Mouse (Mus musculus): Measurements from ENCODE around the gene Trim25.
"Not testable (repeated sequence)": the region's sequence is repeated elsewhere in the genome, so short reads cannot be mapped to it uniquely, and the experiment has no call there.

Trim25 gene

GRCm38 (mm10) chr11:88995616-88996015 is 3.6 kb upstream of the Trim25 start:
- no peak for DNase-seq

DNA sequence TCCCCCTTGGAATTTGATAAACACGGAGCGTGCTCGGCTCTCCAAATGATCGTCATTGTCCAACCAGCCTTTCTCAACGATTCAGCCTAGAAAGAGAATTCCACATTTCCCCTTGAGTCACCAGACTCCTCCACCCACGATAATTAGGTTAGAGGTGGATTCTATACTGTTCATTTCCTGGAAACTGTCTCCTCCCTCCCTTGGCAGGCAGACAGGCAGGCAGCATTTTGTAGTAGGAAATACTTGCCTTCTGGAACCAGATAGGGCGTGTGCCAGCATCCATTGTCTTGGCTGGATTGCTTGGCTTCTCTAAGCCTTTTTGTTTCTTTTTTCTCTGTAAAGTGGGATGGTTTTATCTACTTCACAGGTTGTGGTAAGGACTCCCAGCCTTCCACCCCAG is 2.7 kb upstream of the Trim25 start:
- no peak for DNase-seq

GRCm38 (mm10) chr11:88997343-88997742 is 1.8 kb upstream of the Trim25 start:
- not testable (repeated sequence) for DNase-seq

DNA sequence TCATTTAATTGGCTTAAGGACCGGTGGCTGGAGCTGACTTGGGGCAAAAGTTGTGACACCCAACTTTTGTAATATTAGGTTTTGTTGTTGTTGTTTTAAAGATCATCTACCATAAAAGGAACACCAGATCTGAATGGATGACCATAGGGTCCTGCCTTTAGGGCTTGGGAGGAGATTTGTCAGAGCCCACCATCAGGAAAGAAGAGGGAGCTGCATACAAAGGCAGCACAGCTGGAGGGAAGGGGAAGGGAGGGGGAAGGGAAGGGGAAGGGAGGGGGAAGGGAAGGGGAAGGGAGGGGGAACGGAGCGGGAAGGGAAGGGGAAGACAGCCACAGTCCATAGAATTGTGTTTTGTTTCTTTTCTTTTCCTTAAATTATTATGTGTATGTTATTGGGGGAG is 770 bp upstream of the Trim25 start:
- DNase-seq = no peak

- DNase-seq = no peak
These were observed 749 bp downstream of the Trim25 start for GRCm38 (mm10) chr11:88999723-89000526.

DNA sequence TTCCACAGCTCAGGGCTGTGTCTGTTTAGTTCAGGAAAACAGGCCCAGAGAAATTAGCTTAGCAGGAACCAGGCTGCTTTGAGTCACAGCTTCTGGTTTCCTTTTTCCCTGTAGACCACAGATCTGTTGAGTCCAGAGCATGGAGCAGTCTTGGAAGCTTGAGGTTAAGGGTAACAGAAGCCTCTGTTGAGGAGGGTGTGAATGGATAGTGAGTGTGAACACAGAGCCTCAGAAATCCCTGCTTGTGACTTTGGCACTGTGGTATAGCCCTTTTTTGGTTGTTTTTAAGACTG is 1.3 kb downstream of the Trim25 start:
- no peak for DNase-seq

- no peak for DNase-seq
These were observed 2.4 kb downstream of the Trim25 start for GRCm38 (mm10) chr11:89001569-89001968.

DNA sequence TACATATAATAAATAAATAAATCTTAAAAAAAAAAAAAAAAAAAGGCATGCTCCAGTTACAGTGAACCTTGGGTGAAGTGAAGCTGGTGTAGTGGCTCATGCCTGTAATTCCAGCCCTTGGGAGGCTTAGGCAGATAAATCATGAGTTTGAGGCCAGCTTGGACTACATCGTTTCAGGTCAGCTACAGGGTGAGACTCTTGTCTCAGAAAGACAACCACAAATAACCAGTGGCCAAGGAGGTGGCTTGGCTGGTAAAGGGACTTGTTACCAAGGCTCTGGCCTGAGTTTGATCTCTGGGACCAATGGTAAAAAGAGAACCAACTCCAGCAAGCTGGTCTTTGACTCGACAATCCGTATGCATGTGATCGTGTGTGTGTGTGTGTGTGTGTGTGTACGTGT is 2.9 kb downstream of the Trim25 start:
- no peak for DNase-seq

DNA sequence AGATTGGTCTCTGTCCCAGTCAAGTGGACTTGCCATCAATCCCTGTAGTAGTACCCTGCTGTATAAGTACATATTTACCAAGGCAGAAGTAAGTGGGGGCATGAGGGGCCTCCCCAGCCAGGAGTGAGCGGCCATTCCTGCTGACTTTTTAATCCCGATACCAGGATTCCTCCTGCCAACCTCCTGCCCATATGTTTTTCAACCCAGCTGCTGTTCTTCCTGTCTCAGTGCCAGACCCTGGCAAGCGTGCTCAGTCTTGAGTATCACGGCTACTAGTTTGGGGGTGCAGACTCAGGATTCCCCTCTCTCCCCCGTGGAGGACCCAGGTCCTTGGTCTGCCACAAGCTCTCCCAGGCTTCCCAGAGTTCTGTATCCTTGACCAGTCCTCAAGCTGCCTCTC is 3.4 kb downstream of the Trim25 start:
- DNase-seq = no peak

GRCm38 (mm10) chr11:89003078-89003477 is 3.9 kb downstream of the Trim25 start:
- DNase-seq = no peak

DNA sequence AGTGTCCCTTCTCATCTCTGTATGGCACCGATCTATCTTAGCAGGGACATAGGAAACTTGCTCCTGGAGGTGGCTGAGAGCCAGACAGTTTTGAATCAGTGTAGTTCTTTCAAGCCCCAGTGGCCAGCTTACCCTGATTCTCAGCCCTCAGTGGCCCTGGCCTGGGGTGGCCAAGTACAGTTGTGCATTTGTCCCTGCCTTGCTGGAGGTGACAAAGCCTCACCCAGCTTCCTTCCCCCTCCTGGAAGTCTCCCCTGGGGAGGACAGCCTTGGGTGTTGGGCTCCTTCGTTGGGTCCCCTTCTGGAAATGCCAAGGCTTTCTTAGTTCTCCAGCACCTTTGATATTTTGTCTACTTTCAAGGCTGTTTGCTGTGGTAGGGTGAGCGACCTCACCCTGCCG is 4.5 kb downstream of the Trim25 start:
- no peak for DNase-seq

- no peak for DNase-seq
These were observed 6.3 kb downstream of the Trim25 start for GRCm38 (mm10) chr11:89005473-89005872.

GRCm38 (mm10) chr11:89006404-89006803 is 7.2 kb downstream of the Trim25 start:
- no peak for DNase-seq

- DNase-seq = no peak
These were observed 8.4 kb downstream of the Trim25 start for GRCm38 (mm10) chr11:89007582-89007981.

DNA sequence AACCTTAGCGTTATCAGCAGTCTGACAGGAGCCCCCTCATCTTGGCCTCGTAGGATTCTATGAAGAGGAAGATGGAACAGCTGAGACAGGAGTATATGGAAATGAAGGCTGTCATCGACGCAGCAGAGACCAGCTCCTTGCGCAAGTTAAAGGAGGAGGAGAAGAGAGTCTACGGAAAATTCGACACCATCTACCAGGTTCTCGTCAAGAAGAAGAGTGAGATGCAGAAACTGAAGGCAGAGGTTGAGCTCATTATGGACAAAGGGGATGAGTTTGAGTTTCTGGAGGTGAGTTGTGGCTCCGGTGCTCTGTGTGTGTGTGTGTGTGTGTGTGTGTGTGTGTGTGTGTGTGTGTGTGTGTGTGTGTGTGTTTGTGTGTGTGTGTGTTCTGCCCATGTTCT is 9.9 kb downstream of the Trim25 start:
- no peak for DNase-seq

DNA sequence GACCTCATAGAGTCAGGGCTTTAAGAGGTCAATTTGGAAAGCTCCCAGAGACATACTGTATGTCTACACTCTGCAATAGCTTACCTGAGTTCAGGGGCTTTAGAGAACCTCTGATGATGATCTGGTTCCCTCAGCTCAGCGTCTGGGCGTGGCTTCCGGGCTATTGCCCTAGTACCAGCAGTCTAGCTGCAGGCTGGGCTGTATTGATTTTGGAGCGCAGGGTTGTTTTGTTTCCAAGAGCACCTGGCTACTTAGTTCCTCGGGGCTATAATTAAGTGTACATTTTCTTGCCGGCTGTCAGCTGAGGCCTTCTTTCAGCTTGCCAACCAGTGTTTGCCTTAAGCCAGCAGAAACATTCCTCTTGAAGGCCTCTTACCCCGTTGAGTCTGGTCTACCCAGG is 10.3 kb downstream of the Trim25 start:
- no peak for DNase-seq

DNA sequence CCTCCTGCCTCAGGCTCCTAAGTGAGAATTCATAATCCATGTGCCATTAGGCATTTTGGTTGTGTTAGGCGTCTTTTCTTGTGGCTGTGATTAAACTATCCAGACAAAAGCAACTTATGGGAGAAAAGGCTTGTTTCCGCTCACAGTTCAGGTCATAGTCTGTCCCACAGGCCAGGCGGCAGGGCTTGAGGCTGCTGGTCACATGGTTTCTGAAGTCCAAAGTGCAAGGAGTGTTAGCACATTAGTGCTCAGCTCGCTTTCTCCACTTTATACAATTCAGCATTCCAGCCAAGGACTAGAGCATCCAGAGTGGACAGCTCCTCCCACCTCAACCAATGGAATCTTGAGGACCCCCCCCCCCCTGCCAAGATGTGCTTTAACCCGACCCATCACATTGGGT is 13.1 kb downstream of the Trim25 start:
- DNase-seq = no peak

- DNase-seq = no peak
These were observed 18.5 kb downstream of the Trim25 start for GRCm38 (mm10) chr11:89017514-89018182.

DNA sequence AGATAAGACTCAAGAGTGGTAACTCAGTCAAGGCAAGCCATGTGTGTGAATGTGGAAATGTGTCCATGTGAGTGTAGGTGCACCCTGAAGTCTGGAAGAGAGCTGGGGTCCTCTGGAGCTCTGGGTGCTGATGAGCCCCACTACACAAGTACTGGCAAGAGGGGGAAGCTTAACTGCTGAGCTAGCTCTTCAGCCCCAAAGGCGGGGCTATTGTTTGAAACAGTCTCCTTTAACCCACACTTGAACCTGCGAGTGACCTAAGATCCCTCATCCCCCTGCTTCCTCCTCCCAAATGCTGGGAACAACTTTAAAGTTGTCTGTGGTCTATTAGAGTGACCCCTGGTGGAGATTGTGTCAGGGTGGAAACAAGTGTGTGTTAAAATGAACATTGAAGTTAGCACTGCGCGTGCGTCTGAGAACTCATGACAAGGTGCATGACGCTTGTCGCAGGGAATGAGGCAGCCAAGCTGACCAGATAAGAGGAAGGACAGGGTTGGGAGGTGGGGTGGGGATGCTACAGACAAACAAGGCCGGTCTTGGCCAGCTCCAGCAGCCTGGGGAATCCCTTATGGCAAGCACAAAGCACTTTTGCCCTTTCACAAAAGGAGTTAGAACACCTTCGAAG is 21.6 kb downstream of the Trim25 start:
- no peak for DNase-seq

GRCm38 (mm10) chr11:89021687-89022086 is 22.5 kb downstream of the Trim25 start:
- no peak for DNase-seq

DNA sequence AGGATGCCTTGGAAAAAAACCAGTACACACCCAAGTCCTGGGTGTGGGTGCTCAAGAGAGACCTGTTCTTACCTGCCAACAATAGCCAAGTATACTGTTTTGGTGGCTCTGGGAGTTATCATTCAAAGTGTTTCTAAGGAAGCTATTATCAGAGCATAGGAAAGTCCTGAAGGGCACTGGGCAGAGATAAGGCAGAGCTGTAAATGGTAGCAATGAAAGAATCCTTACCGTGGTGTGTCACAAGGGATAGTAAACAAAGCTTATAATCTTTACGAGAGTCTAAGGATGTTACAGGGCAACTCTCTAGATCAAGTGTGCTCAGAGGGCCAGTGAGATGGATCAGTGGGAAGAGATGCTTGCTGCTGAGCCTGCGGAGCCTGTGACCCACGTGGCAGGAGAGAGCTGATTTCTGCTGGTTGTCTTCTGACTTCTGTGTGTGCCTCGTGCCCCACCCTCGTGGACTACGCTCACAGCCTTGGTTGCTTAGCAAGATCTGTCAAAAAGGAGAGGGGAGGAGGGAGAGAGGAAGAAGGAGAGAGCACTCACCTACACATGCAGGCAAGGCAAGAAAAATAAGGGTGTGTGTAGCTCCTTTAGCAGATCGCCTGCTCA is 23.1 kb downstream of the Trim25 start:
- no peak for DNase-seq

- no peak for DNase-seq
These were observed 24.3 kb downstream of the Trim25 start for GRCm38 (mm10) chr11:89023477-89023876.

GRCm38 (mm10) chr11:89024181-89024881 is 25.2 kb downstream of the Trim25 start:
- DNase-seq = peak; percentile 10

Measured in cerebellum, adult 11 months (tissue).